Mouse (Mus musculus) lung, embryonic 14.5 days (tissue): ENCODE measurements around the gene Pygm. TPM values are rescaled to one million over a fixed set of nuclear protein-coding genes. Genes with fewer than 3 reads are reported as not detected.

ENCODE experiments used
- ATAC-seq: fragments of 200-750 bp; cut with Nextera tagmentation; 2 replicates; pipeline ENCODE4 v1.8.0; 2017; ENCODE audit warnings: mild to moderate bottlenecking, moderate TSS enrichment, moderate library complexity; ENCODE audit not compliant: insufficient read depth
- DNase-seq: peaks from one replicate; pipeline ENCODE4 v3.0.0-alpha.2; 2015
- H3K27ac ChIP-seq: fragments of 300-500 bp; sonication (generic); 2 replicates; pipeline ENCODE4 v1.5.1; 2014; ENCODE audit warnings: low read depth, mild to moderate bottlenecking, moderate library complexity
- H3K27me3 ChIP-seq: fragments of 300-500 bp; sonication (generic); 2 replicates; pipeline ENCODE4 v1.6.1; 2014; ENCODE audit warnings: low read length, control low read depth; ENCODE audit not compliant: insufficient read depth
- H3K36me3 ChIP-seq: fragments of 300-500 bp; sonication (generic); 2 replicates; pipeline ENCODE4 v1.6.1; 2014; ENCODE audit warnings: control low read depth; ENCODE audit not compliant: insufficient read depth
- H3K4me1 ChIP-seq: fragments of 300-500 bp; sonication (generic); 2 replicates; pipeline ENCODE4 v1.6.1; 2014; ENCODE audit warnings: antibody characterized with exemption, control low read depth; ENCODE audit not compliant: insufficient read depth
- H3K4me2 ChIP-seq: fragments of 300-500 bp; sonication (generic); 2 replicates; pipeline ENCODE4 v1.6.1; 2014; ENCODE audit warnings: mild to moderate bottlenecking
- H3K4me3 ChIP-seq: fragments of 300-500 bp; sonication (generic); 2 replicates; pipeline ENCODE4 v1.5.1; 2014; ENCODE audit warnings: low read depth, low read length
- H3K9ac ChIP-seq: fragments of 300-500 bp; sonication (generic); 2 replicates; pipeline ENCODE4 v1.6.1; 2014
- H3K9me3 ChIP-seq: fragments of 300-500 bp; sonication (generic); 2 replicates; pipeline ENCODE4 v1.6.1; 2016; ENCODE audit warnings: low read depth, low read length, control low read depth
- CTCF ChIP-seq: IDR thresholded peaks from 2 replicates; pipeline ENCODE4 v1.5.1; 2016; ENCODE audit warnings: antibody characterized with exemption, low read depth
- WGBS: fragments of 180-500 bp; shearing (Covaris S2); extraction: QIAGEN DNeasy Blood & Tissue Kit; methylation state at CpG from one replicate; pipeline ENCODE4 v1.1.7; 2014; 5-methylcytosine and 5-hydroxymethylcytosine counted together
- polyA plus RNA-seq: library from polyadenylated mRNA; unstranded; fragments of >200 nt; fragmentation: Nextera tagmentation; extraction: Ambion mirVana; gene quantifications from 2 replicates; pipeline ENCODE4 v1.2.1, GENCODE M21; 2014

The Pygm gene
- polyA plus RNA-seq, 1 experiment from 2014 or later, result 6.1 TPM

DNA sequence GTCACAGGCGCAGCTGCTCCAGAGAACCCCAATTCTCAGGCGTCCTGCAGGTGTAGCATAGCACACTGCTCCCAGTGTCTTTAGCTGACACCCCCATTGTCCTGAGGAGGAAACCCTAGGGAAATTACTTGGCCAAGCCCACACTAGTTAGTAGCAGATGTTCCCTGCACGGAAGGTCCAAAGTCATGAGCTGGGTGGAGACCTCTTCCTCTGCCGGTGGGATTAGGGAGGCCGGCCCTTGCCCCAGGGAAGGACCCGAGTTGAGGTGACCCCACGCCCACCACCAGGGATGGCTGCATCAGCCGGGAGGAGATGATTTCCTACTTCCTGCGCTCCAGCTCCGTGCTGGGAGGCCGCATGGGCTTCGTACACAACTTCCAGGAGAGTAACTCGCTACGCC, 28.6 kb downstream of the Pygm start:
- Histone ChIP-seq H3K27ac (no peak overlapping the region), H3K9me3 (no peaks in the 10 kb centered on the region)

DNA sequence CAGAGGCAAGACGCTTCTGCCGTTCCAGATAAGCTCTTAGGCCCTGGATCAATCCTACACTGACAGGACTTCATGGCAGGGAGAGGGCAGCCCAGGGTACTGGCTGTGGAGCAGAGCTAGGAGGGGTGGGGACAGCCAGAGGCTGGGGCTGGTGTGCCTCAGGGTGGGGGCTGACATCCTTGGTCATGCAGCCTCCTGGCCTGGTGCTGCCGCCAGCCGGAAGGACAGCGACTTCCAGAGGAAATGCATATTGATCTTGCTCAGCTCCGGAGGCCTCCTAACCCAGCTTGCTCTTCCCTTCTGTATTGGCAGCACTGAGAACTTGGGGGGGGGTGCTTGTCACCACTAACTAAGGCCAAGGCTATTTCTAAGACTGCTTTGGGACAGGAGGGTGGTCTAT, 31.3 kb downstream of the Pygm start:
- H3K27ac ChIP-seq, result no peak overlapping the region
- no peak overlapping the region for H3K4me3 ChIP-seq
- no peaks in the 10 kb centered on the region for H3K9me3 ChIP-seq
- no peak for ATAC-seq
- H3K4me2 ChIP-seq, result no peak overlapping the region
- TF ChIP-seq CTCF, result no peak
- no peaks in the 10 kb centered on the region for H3K36me3 ChIP-seq
- no peak overlapping the region for H3K9ac ChIP-seq
- DNase-seq, result no peak
- H3K4me1 ChIP-seq, result peaks cover 3% of the 10 kb centered on the region; the same call in 1 of the 2 replicates
- H3K27me3 ChIP-seq, result peaks cover 32% of the 10 kb centered on the region
- 27% methylated on average over 6 of the region's 6 CpGs for WGBS

More for the DNA sequence above, 28.6 kb downstream of the Pygm start:
- H3K4me1 ChIP-seq, result no peaks in the 10 kb centered on the region; the same call in 1 of the 2 replicates
- H3K36me3 ChIP-seq, result no peaks in the 10 kb centered on the region
- H3K27me3 ChIP-seq, result peaks cover 6% of the 10 kb centered on the region
- no peak for ATAC-seq
- H3K4me2 ChIP-seq, result no peak overlapping the region
- no peak overlapping the region for H3K4me3 ChIP-seq
- no peak for DNase-seq
- TF ChIP-seq CTCF, result no peak
- H3K9ac ChIP-seq, result no peak overlapping the region
- WGBS, result 53% methylated on average over 14 of the region's 14 CpGs

DNA sequence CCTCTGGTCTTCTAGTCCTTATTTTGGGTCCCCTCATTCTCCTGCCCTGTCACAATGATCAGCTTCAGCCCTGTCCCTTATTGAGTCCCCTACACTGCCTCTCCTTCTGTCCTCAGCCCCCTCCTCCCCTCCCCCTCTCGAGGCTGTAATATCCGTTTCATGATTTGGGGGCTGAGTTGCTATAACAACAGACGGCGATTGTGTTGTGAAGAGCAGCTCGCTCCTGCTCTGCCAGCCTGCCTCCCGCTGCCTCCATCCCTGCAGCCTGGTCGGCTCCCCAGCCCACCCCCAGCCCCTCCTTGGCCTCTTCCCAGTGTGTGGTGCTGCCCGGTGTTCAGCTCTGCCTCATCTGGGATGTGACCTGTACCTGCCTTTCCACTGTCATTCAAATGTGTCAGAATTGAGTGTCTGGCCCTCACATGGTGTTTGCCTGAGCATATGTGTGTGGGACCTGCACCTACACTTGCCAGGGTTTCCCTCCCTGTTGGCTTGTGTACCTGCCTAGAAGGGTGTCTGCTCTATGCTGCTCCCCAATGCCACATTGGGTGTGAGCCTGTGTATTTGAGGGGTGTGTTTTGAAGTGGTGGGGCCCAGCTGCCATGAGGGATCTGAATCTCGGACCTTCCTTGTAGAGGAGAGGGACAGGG, 32.0 kb downstream of the Pygm start:
- DNase-seq (peak; percentile 15), ATAC-seq (no peak)
- no peaks in the 10 kb centered on the region for H3K36me3 ChIP-seq
- H3K27me3 ChIP-seq, result peaks cover 40% of the 10 kb centered on the region
- no peak for TF ChIP-seq CTCF
- WGBS, result 8% methylated on average over 9 of the region's 9 CpGs
- no peak overlapping the region for H3K4me3 ChIP-seq
- no peaks in the 10 kb centered on the region for H3K9me3 ChIP-seq
- H3K4me1 ChIP-seq, result peaks cover 3% of the 10 kb centered on the region; the same call in 1 of the 2 replicates
- no peak overlapping the region for H3K27ac ChIP-seq
- H3K9ac ChIP-seq, result no peak overlapping the region
- H3K4me2 ChIP-seq, result no peak overlapping the region

DNA sequence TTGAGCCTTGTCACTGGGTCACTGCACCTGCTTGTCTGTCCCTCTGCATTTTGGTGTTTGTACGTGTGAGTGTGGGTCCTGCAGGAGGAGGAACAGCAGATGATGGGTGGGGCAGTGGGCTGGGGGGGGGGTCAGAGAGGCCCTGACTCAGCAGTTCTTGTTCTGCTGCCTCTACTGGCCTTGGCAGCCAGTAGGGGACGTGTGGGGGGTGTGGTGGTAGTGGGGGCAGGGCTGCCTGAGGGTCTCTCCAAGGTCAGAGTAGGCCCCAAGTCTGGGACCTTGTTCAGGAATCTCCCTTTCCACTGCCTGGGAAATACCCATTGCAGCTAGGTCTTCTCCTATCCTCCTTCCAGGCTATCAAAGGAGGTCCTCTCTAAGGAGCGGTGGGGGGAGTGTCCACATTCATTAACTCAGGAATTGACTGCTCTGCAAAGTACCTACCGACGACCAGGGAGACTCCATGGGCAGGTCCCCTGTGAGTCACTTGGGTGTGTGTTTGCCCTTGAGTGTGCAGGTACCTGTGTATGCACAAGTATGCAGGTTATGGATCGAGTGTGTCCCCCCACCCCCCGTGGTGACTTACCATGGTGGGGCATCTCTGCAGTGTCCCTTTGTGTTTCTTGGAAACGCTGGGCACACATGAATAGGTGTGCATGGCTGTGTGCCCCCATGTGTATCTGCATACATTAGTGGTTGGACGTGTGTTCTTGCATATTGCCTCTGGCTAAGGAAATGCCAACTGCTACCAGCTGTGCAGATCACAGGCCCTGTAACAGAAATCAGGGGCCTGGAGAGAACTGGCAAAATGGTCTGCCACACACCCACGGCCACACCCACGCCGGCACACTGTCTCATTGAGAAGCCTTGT, 32.9 kb downstream of the Pygm start:
- Histone ChIP-seq H3K4me1 (peaks cover 3% of the 10 kb centered on the region; the same call in 1 of the 2 replicates), H3K4me2 (no peak overlapping the region), H3K4me3 (no peak overlapping the region), H3K9ac (no peak overlapping the region), H3K36me3 (no peaks in the 10 kb centered on the region), H3K9me3 (no peaks in the 10 kb centered on the region), H3K27me3 (peaks cover 45% of the 10 kb centered on the region), H3K27ac (no peak overlapping the region)
- TF ChIP-seq CTCF, result no peak
- ATAC-seq (no peak), DNase-seq (no peak)
- WGBS, result 66% methylated on average over 12 of the region's 12 CpGs

DNA sequence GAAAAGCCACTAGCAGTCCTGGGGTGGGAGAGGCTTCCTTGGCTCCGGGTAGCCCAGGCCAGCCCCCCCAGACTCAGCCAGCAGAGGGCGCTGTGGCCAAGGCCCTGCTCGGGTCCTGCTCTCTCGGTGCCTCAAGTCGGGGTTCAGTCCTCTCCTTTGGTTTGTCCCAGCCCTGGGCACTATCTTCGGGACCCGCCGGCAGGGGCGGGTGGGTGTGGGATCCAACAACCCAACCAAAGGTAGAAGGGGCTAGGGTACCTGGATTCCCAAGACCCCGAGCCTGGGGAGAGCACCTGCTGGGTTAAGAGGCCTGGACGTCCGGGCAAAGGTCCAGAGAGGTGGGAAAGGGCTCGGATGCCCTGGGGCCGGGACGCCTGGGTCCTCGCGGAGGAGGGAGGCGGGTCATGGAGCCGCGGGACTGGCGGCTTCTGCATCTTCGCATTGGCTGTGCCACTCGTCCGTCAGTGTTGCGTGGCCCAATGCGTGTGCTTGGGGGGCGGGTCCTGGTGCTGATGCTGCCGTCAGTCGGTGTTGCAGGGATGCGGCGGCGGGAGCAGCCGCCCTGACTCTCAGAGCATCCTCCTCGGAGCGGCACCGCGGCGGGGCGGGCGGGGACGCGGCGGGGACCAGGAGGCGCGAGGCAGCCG, 34.2 kb downstream of the Pygm start, which contains the start of gene Nrxn2:
Gene Nrxn2, plus strand, starts transcription at position 499 of the 647 bp plus-strand sequence.
- Histone ChIP-seq H3K4me3 (peak within 1 kb of the TSS; percentile 45), H3K9ac (peak within 1 kb of the TSS; percentile 34; the same call in 1 of the 2 replicates), H3K36me3 (no peaks in the 10 kb centered on the region), H3K9me3 (no peaks in the 10 kb centered on the region), H3K4me2 (peak within 1 kb of the TSS; percentile 91), H3K27me3 (peaks cover 45% of the 10 kb centered on the region), H3K27ac (no peak within 1 kb of the TSS), H3K4me1 (peaks cover 3% of the 10 kb centered on the region; the same call in 1 of the 2 replicates)
- WGBS, result under 1% methylated on average over 46 of the region's 46 CpGs
- TF ChIP-seq CTCF, result peak; percentile 90
- peak; percentile 92 for DNase-seq
- ATAC-seq, result peak; percentile 87

DNA sequence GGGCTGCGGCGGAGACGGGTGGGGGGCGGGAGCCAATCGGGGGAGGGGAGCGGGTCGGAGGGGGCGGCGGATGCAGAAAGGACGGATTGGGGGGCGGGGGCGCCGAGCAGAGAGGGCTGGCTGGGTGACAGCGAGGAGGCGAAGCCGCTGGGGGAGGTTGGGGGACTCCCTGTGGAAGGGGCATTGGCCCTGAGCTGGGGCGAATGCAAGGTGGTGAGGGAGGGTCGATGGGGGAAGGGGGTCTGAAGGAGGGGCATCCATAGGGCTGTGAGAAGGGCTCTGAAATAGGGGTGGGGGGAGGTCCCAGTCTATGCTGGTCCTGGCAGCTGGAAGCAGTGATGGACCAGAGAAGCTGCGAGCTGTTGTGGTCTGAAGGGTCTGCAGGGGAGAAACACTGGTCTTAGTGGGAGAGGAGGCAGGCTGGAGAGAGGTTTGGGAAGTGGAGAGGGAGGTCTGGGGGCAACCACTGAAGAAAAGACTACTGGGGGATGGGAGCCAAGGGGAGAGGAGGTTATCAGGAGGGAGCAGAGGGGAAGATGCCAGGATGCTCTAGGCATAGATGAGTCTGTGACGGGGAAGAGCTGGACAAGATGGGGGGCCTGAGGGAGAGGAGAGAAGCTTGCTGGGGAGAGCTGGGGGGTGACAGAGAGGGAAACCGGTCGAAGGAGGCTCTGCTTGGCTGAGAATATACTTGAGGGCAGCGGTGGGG, 34.9 kb downstream of the Pygm start:
- Histone ChIP-seq H3K4me1 (peaks cover 3% of the 10 kb centered on the region; the same call in 1 of the 2 replicates), H3K27me3 (peaks cover 48% of the 10 kb centered on the region), H3K9ac (no peak overlapping the region), H3K4me2 (peak overlapping the region; percentile 91), H3K36me3 (no peaks in the 10 kb centered on the region), H3K27ac (no peak overlapping the region), H3K9me3 (no peaks in the 10 kb centered on the region), H3K4me3 (peak overlapping the region; percentile 45; the same call in 1 of the 2 replicates)
- ATAC-seq, result no peak
- WGBS, result 11% methylated on average over 19 of the region's 23 CpGs
- TF ChIP-seq CTCF, result no peak
- no peak for DNase-seq
